Mouse (Mus musculus): ENCODE data around the gene Gm43191. TPM values are rescaled to one million over a fixed set of nuclear protein-coding genes. Genes with fewer than 3 reads are reported as not detected.

The Gm43191 gene
- 0.61 TPM in 1 of 2 replicates, not detected in the other for polyA plus RNA-seq (2015; fragmentation: Nextera tagmentation; extraction: Ambion mirVana)

GRCm38 (mm10) chr3:116681160-116681559 lies at the start of gene Gm43191:
Gene Gm43191 (minus strand): TSS chr3:116681260.
- no peaks in the 10 kb centered on the region for H3K27me3 ChIP-seq (replicated peaks)
- H3K9ac ChIP-seq = no peak within 1 kb of the TSS
- no peaks in the 10 kb centered on the region for H3K9me3 ChIP-seq
- 0 out of 2 replicates have a peak, but pooled peaks cover 11% of the 10 kb centered on the region for H3K36me3 ChIP-seq
- no peaks in the 10 kb centered on the region for H3K4me1 ChIP-seq
- ATAC-seq (ENCODE audit: insufficient read depth, low FRiP score, low read depth) = no peak
- no peak within 1 kb of the TSS for H3K4me3 ChIP-seq (replicated peaks)
- H3K4me2 ChIP-seq = no peak within 1 kb of the TSS
- no peak within 1 kb of the TSS for H3K27ac ChIP-seq
- WGBS = 89% methylated on average over 1 of the region's 1 CpGs

- WGBS = 82% methylated on average over 2 of the region's 2 CpGs
- Histone ChIP-seq H3K9me3 (no peaks in the 10 kb centered on the region), H3K4me3 (replicated peaks) (no peak overlapping the region), H3K27me3 (replicated peaks) (no peaks in the 10 kb centered on the region), H3K4me1 (no peaks in the 10 kb centered on the region), H3K9ac (no peak overlapping the region), H3K4me2 (no peak overlapping the region), H3K27ac (no peak overlapping the region), H3K36me3 (no peaks in the 10 kb centered on the region)
- ATAC-seq (ENCODE audit: insufficient read depth, low FRiP score, low read depth) = no peak
These were observed 48.6 kb upstream of the Gm43191 start for GRCm38 (mm10) chr3:116729483-116730174.

GRCm38 (mm10) chr3:116726807-116727206 lies 45.7 kb upstream of the Gm43191 start:
- no peaks in the 10 kb centered on the region for H3K9me3 ChIP-seq
- 52% methylated on average over 9 of the region's 9 CpGs for WGBS

DNA sequence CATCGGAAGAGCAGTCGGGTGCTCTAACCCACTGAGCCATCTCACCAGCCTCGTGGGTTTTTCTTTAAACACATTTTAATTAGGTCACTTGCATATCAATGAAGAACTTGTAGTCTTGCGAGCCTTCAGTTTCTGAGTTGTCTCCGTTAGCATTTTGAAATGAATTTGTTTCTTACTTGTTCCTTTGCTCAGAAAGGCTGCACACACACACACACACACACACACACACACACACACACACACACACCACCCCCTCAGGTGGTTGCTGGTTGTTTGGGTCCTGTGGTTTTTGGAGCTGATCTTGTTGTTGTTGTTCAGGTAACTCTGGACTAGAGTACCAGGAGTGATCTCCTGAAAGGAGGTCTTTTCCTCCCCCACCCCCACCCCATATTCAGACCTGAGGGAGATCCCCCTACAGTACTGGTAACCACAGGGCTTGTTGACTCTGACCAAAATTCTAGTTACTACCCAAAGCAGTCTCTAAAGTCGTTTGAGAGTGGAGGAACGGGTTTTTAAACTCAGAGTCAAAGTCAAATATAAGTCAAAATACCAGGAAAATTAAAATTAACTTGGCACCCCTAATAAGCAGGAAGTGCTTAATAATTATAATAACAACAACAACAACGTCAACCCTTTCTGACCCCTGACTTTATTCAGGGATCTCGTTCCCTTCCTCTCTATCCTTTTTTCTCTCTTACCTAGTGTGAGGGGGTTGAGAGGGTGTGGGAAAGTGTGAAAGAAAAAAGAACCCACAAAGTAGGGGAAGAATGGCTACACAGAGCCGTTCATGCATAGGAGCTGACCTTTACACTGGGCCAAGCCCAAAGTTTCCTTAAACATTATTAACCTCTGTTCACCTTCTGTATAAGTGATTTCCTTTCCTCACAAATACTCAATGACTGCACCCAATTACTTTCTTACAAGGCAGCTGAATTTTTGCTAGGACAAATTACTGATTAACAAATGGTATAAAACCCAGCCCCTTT lies 42.7 kb upstream of the Gm43191 start:
- Histone ChIP-seq H3K9ac (no peak overlapping the region), H3K4me2 (no peak overlapping the region), H3K4me3 (replicated peaks) (no peak overlapping the region), H3K4me1 (no peaks in the 10 kb centered on the region), H3K27ac (0 out of 2 replicates have a peak overlapping the region, but pooled peaks have one; percentile 2), H3K27me3 (replicated peaks) (no peaks in the 10 kb centered on the region), H3K36me3 (no peaks in the 10 kb centered on the region), H3K9me3 (no peaks in the 10 kb centered on the region)
- ATAC-seq (ENCODE audit: insufficient read depth, low FRiP score, low read depth) = no peak
- WGBS = 60% methylated on average over 10 of the region's 10 CpGs

More at GRCm38 (mm10) chr3:116726807-116727206, 45.7 kb upstream of the Gm43191 start:
- Histone ChIP-seq H3K4me2 (no peak overlapping the region), H3K27ac (no peak overlapping the region), H3K27me3 (replicated peaks) (no peaks in the 10 kb centered on the region), H3K4me1 (no peaks in the 10 kb centered on the region), H3K4me3 (replicated peaks) (no peak overlapping the region), H3K36me3 (no peaks in the 10 kb centered on the region), H3K9ac (no peak overlapping the region)
- no peak for ATAC-seq (ENCODE audit: insufficient read depth, low FRiP score, low read depth)

- H3K36me3 ChIP-seq = no peaks in the 10 kb centered on the region
- WGBS = 57% methylated on average over 4 of the region's 4 CpGs
- no peaks in the 10 kb centered on the region for H3K27me3 ChIP-seq (replicated peaks)
- H3K9ac ChIP-seq = no peak overlapping the region
- H3K9me3 ChIP-seq = no peaks in the 10 kb centered on the region
- H3K4me3 ChIP-seq (replicated peaks) = no peak overlapping the region
- ATAC-seq (ENCODE audit: insufficient read depth, low FRiP score, low read depth) = peak; percentile 53; the same call in 1 of the 2 replicates
- no peak overlapping the region for H3K4me2 ChIP-seq
- H3K4me1 ChIP-seq = no peaks in the 10 kb centered on the region
- H3K27ac ChIP-seq = no peak overlapping the region
These were observed 41.9 kb upstream of the Gm43191 start for GRCm38 (mm10) chr3:116722980-116723379.

DNA sequence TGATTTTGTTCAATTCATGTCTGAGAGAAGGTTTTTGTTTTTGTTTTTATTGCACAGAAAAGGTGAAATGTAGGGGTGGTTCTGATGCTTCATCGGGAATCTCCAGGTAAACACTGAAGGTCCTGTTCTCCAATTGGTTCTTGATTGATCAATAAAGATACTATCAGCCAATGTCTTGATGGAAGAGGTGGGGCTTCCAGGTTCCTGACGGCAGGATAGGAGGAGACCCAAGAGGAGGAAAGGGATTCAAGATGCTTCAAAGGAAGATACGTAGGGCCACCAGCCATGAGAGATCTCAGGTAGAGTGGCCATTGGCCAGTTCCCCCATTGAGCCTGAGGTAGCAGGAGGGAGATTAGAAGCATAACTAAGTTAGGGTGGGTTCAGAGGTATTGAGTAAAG lies 37.9 kb upstream of the Gm43191 start:
- Histone ChIP-seq H3K36me3 (no peaks in the 10 kb centered on the region), H3K27me3 (replicated peaks) (no peaks in the 10 kb centered on the region), H3K4me2 (no peak overlapping the region), H3K4me3 (replicated peaks) (no peak overlapping the region), H3K9ac (no peak overlapping the region), H3K4me1 (no peaks in the 10 kb centered on the region), H3K9me3 (no peaks in the 10 kb centered on the region), H3K27ac (no peak overlapping the region)
- ATAC-seq (ENCODE audit: insufficient read depth, low FRiP score, low read depth) = no peak
- 57% methylated on average over 3 of the region's 3 CpGs for WGBS

DNA sequence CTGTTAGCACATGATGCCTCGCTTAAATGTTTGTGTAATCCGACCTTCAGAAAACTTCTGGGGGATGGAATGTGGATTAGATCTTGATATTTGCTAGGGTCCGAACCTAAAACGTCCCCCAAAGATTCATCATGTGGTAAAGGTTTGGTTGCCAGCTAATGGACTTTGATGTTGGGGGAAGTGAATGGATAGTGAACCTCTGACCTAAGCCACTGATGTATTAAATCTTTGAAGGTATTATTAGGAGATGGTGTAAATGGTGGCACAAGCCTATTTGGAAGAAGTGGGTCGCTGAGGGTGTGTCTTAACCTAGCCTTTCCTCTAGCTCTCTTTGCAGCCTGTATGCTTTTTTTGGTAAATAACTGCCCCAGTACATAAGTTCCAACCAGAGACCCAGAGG lies 32.0 kb upstream of the Gm43191 start:
- Histone ChIP-seq H3K4me2 (peak overlapping the region; percentile 67), H3K27ac (no peak overlapping the region), H3K9ac (no peak overlapping the region), H3K27me3 (replicated peaks) (no peaks in the 10 kb centered on the region), H3K36me3 (no peaks in the 10 kb centered on the region), H3K9me3 (no peaks in the 10 kb centered on the region), H3K4me3 (replicated peaks) (peak overlapping the region; percentile 78), H3K4me1 (peaks cover 8% of the 10 kb centered on the region; the same call in 1 of the 2 replicates)
- WGBS = 21% methylated on average over 5 of the region's 5 CpGs
- no peak for ATAC-seq (ENCODE audit: insufficient read depth, low FRiP score, low read depth)

- Histone ChIP-seq H3K27ac (peak within 1 kb of the TSS; percentile 91), H3K4me1 (peaks cover 8% of the 10 kb centered on the region; the same call in 1 of the 2 replicates), H3K36me3 (no peaks in the 10 kb centered on the region), H3K27me3 (replicated peaks) (no peaks in the 10 kb centered on the region), H3K4me2 (peak within 1 kb of the TSS; percentile 67), H3K4me3 (replicated peaks) (peak within 1 kb of the TSS; percentile 78), H3K9ac (peak within 1 kb of the TSS; percentile 83), H3K9me3 (no peaks in the 10 kb centered on the region)
- 2% methylated on average over 8 of the region's 8 CpGs for WGBS
- ATAC-seq (ENCODE audit: insufficient read depth, low FRiP score, low read depth) = 0 out of 2 replicates have a peak, but pooled peaks have one; percentile 5
These were observed 31.4 kb upstream of the Gm43191 start, which contains the start of gene Slc35a3 for GRCm38 (mm10) chr3:116712436-116712881. Gene Slc35a3 (minus strand): TSS chr3:116712831.

- H3K9ac ChIP-seq = peak overlapping the region; percentile 83
- WGBS = under 1% methylated on average over 85 of the region's 85 CpGs
- peak overlapping the region; percentile 78 for H3K4me3 ChIP-seq (replicated peaks)
- peak; percentile 84 for ATAC-seq (ENCODE audit: insufficient read depth, low FRiP score, low read depth)
- H3K27ac ChIP-seq = peak overlapping the region; percentile 91
- no peaks in the 10 kb centered on the region for H3K36me3 ChIP-seq
- H3K27me3 ChIP-seq (replicated peaks) = no peaks in the 10 kb centered on the region
- H3K9me3 ChIP-seq = no peaks in the 10 kb centered on the region
- H3K4me2 ChIP-seq = peak overlapping the region; percentile 67
- H3K4me1 ChIP-seq = peaks cover 8% of the 10 kb centered on the region; the same call in 1 of the 2 replicates
These were observed 30.8 kb upstream of the Gm43191 start for GRCm38 (mm10) chr3:116711624-116712435.

DNA sequence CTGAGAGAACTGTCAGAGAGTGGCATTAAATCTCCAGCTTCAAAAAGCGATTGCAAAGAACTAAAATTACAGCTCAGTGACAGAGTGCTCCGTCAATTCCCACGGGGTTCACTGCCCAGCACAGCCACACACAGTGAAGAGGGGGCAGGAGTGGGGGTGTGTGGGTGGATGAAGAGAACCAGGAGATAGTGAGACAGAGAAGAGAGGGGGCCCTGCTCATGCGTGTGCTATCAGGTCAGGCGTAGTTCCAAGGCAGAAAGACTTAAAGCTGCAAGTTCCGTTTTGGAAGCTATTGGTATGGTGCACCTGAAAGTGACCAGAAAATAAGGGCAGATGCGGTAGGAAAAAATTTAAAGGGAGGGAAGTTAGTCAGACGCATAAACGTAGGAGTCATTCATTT lies 29.9 kb upstream of the Gm43191 start:
- H3K9ac ChIP-seq = no peak overlapping the region
- ATAC-seq (ENCODE audit: insufficient read depth, low FRiP score, low read depth) = no peak
- H3K27ac ChIP-seq = no peak overlapping the region
- peaks cover 8% of the 10 kb centered on the region; the same call in 1 of the 2 replicates for H3K4me1 ChIP-seq
- H3K9me3 ChIP-seq = no peaks in the 10 kb centered on the region
- no peaks in the 10 kb centered on the region for H3K27me3 ChIP-seq (replicated peaks)
- peak overlapping the region; percentile 78 for H3K4me3 ChIP-seq (replicated peaks)
- H3K4me2 ChIP-seq = peak overlapping the region; percentile 67
- 34% methylated on average over 9 of the region's 9 CpGs for WGBS
- no peaks in the 10 kb centered on the region for H3K36me3 ChIP-seq

- no peak overlapping the region for H3K4me2 ChIP-seq
- ATAC-seq (ENCODE audit: insufficient read depth, low FRiP score, low read depth) = no peak
- 0 out of 2 replicates have a peak, but pooled peaks cover 4% of the 10 kb centered on the region for H3K4me1 ChIP-seq
- no peaks in the 10 kb centered on the region for H3K36me3 ChIP-seq
- no peak overlapping the region for H3K4me3 ChIP-seq (replicated peaks)
- 97% methylated on average over 1 of the region's 1 CpGs for WGBS
- H3K9ac ChIP-seq = no peak overlapping the region
- no peaks in the 10 kb centered on the region for H3K9me3 ChIP-seq
- no peak overlapping the region for H3K27ac ChIP-seq
- H3K27me3 ChIP-seq (replicated peaks) = no peaks in the 10 kb centered on the region
These were observed 24.7 kb upstream of the Gm43191 start for GRCm38 (mm10) chr3:116705637-116706204.
